Mouse (Mus musculus) forebrain, embryonic 12.5 days (tissue): ENCODE data around the gene Uap1. TPM values are rescaled to one million over a fixed set of nuclear protein-coding genes. Genes with fewer than 3 reads are reported as not detected.

ENCODE experiments used
- ATAC-seq: fragments of 200-750 bp; cut with Nextera tagmentation; 2 replicates; pipeline ENCODE4 v1.8.0; 2017; ENCODE audit warnings: moderate TSS enrichment; ENCODE audit not compliant: low FRiP score
- H3K27ac ChIP-seq: fragments of 300-500 bp; sonication (generic); 2 replicates; pipeline ENCODE4 v1.5.1; 2016; ENCODE audit warnings: mild to moderate bottlenecking
- H3K27me3 ChIP-seq: fragments of 300-500 bp; sonication (generic); 2 replicates; pipeline ENCODE4 v1.6.1; 2016; ENCODE audit warnings: mild to moderate bottlenecking
- H3K36me3 ChIP-seq: fragments of 300-500 bp; sonication (generic); replicated peaks from 2 replicates; pipeline ENCODE4 v1.6.1; 2016; ENCODE audit warnings: mild to moderate bottlenecking
- H3K4me1 ChIP-seq: fragments of 300-500 bp; sonication (generic); 2 replicates; pipeline ENCODE4 v1.6.1; 2016
- H3K4me2 ChIP-seq: fragments of 300-500 bp; sonication (generic); 2 replicates; pipeline ENCODE4 v1.6.1; 2016; ENCODE audit warnings: mild to moderate bottlenecking, moderate library complexity
- H3K4me3 ChIP-seq: fragments of 300-500 bp; sonication (generic); replicated peaks from 2 replicates; pipeline ENCODE4 v1.5.1; 2016; ENCODE audit warnings: mild to moderate bottlenecking
- H3K9ac ChIP-seq: fragments of 300-500 bp; sonication (generic); 2 replicates; pipeline ENCODE4 v1.6.1; 2016; ENCODE audit warnings: mild to moderate bottlenecking
- H3K9me3 ChIP-seq: fragments of 300-500 bp; sonication (generic); 2 replicates; pipeline ENCODE4 v1.6.1; 2016
- WGBS: fragments of 180-500 bp; shearing (Covaris S2); methylation state at CpG from one replicate; pipeline ENCODE4 v1.1.7; 2016; 5-methylcytosine and 5-hydroxymethylcytosine counted together
- polyA plus RNA-seq: library from polyadenylated mRNA; unstranded; fragments of >200 nt; fragmentation: Nextera tagmentation; extraction: Ambion mirVana; gene quantifications from 2 replicates; pipeline ENCODE4 v1.2.1, GENCODE M21; 2016

Uap1 gene
- polyA plus RNA-seq, 1 experiment from 2014 or later, result 60.5 TPM

GRCm38 (mm10) chr1:170161852-170162251 lies 12.9 kb downstream of the Uap1 start:
- ATAC-seq, result no peak
- Histone ChIP-seq H3K9ac (no peak overlapping the region), H3K4me3 (no peak overlapping the region), H3K27me3 (no peaks in the 10 kb centered on the region), H3K9me3 (no peaks in the 10 kb centered on the region), H3K27ac (no peak overlapping the region), H3K36me3 (peaks cover 28% of the 10 kb centered on the region), H3K4me2 (no peak overlapping the region), H3K4me1 (no peaks in the 10 kb centered on the region)
- 90% methylated on average over 6 of the region's 6 CpGs for WGBS

- WGBS, result 68% methylated on average over 3 of the region's 3 CpGs
- Histone ChIP-seq H3K9ac (no peak overlapping the region), H3K36me3 (peaks cover 18% of the 10 kb centered on the region)
These were observed 14.3 kb downstream of the Uap1 start for GRCm38 (mm10) chr1:170160397-170160938.

GRCm38 (mm10) chr1:170159707-170160106 lies 15.1 kb downstream of the Uap1 start:
- Histone ChIP-seq H3K4me1 (no peaks in the 10 kb centered on the region), H3K36me3 (peaks cover 18% of the 10 kb centered on the region), H3K4me2 (no peak overlapping the region), H3K27ac (no peak overlapping the region), H3K27me3 (no peaks in the 10 kb centered on the region), H3K9ac (no peak overlapping the region), H3K9me3 (no peaks in the 10 kb centered on the region), H3K4me3 (no peak overlapping the region)
- no peak for ATAC-seq
- 93% methylated on average over 2 of the region's 2 CpGs for WGBS

More at GRCm38 (mm10) chr1:170160397-170160938, 14.3 kb downstream of the Uap1 start:
- H3K4me2 ChIP-seq, result no peak overlapping the region
- no peaks in the 10 kb centered on the region for H3K27me3 ChIP-seq
- no peak for ATAC-seq
- no peaks in the 10 kb centered on the region for H3K4me1 ChIP-seq
- no peak overlapping the region for H3K27ac ChIP-seq
- no peak overlapping the region for H3K4me3 ChIP-seq
- H3K9me3 ChIP-seq, result no peaks in the 10 kb centered on the region

GRCm38 (mm10) chr1:170155761-170156160 lies 19.0 kb downstream of the Uap1 start:
- no peak overlapping the region for H3K9ac ChIP-seq
- H3K4me1 ChIP-seq, result no peaks in the 10 kb centered on the region
- H3K4me3 ChIP-seq, result no peak overlapping the region
- WGBS, result 91% methylated on average over 5 of the region's 5 CpGs
- ATAC-seq, result no peak
- no peak overlapping the region for H3K4me2 ChIP-seq
- H3K27me3 ChIP-seq, result no peaks in the 10 kb centered on the region
- no peaks in the 10 kb centered on the region for H3K9me3 ChIP-seq
- H3K27ac ChIP-seq, result no peak overlapping the region
- H3K36me3 ChIP-seq, result peaks cover 15% of the 10 kb centered on the region

- 76% methylated on average over 2 of the region's 2 CpGs for whole genome bisulfite sequencing
- Histone ChIP-seq H3K4me3 (no peak overlapping the region), H3K9ac (no peak overlapping the region), H3K27ac (no peak overlapping the region), H3K36me3 (peaks cover 15% of the 10 kb centered on the region), H3K27me3 (no peaks in the 10 kb centered on the region), H3K4me1 (no peaks in the 10 kb centered on the region), H3K4me2 (no peak overlapping the region), H3K9me3 (no peaks in the 10 kb centered on the region)
- ATAC-seq, result no peak
These were observed 19.5 kb downstream of the Uap1 start for GRCm38 (mm10) chr1:170155298-170155697.

GRCm38 (mm10) chr1:170153986-170154385 lies 20.8 kb downstream of the Uap1 start:
- no peak overlapping the region for H3K4me2 ChIP-seq
- no peaks in the 10 kb centered on the region for H3K9me3 ChIP-seq
- no peak overlapping the region for H3K9ac ChIP-seq
- H3K27me3 ChIP-seq, result no peaks in the 10 kb centered on the region
- H3K27ac ChIP-seq, result no peak overlapping the region
- WGBS, result 69% methylated on average over 8 of the region's 8 CpGs
- no peak overlapping the region for H3K4me3 ChIP-seq
- H3K4me1 ChIP-seq, result no peaks in the 10 kb centered on the region
- peaks cover 19% of the 10 kb centered on the region for H3K36me3 ChIP-seq
- ATAC-seq, result no peak

- H3K27ac ChIP-seq, result no peak overlapping the region
- peaks cover 18% of the 10 kb centered on the region for H3K36me3 ChIP-seq
- H3K4me1 ChIP-seq, result no peaks in the 10 kb centered on the region
- no peak for ATAC-seq
- H3K9me3 ChIP-seq, result no peaks in the 10 kb centered on the region
- H3K4me2 ChIP-seq, result no peak overlapping the region
- WGBS, result 87% methylated on average over 2 of the region's 2 CpGs
- no peak overlapping the region for H3K9ac ChIP-seq
- H3K4me3 ChIP-seq, result no peak overlapping the region
- no peaks in the 10 kb centered on the region for H3K27me3 ChIP-seq
These were observed 22.2 kb downstream of the Uap1 start for GRCm38 (mm10) chr1:170152552-170152951.

GRCm38 (mm10) chr1:170150870-170151269 lies 23.9 kb downstream of the Uap1 start:
- no peak for ATAC-seq
- Histone ChIP-seq H3K4me3 (no peak overlapping the region), H3K36me3 (peaks cover 19% of the 10 kb centered on the region), H3K9me3 (no peaks in the 10 kb centered on the region), H3K4me2 (no peak overlapping the region), H3K9ac (no peak overlapping the region), H3K27me3 (no peaks in the 10 kb centered on the region), H3K27ac (no peak overlapping the region), H3K4me1 (no peaks in the 10 kb centered on the region)
- 81% methylated on average over 6 of the region's 6 CpGs for WGBS

- H3K9me3 ChIP-seq, result no peaks in the 10 kb centered on the region
- H3K4me3 ChIP-seq, result no peak overlapping the region
- H3K27me3 ChIP-seq, result no peaks in the 10 kb centered on the region
- no peak overlapping the region for H3K27ac ChIP-seq
- ATAC-seq, result no peak
- no peaks in the 10 kb centered on the region for H3K4me1 ChIP-seq
- H3K36me3 ChIP-seq, result peaks cover 14% of the 10 kb centered on the region
- H3K9ac ChIP-seq, result no peak overlapping the region
- 92% methylated on average over 4 of the region's 4 CpGs for WGBS
- H3K4me2 ChIP-seq, result no peak overlapping the region
These were observed 25.0 kb downstream of the Uap1 start for GRCm38 (mm10) chr1:170149756-170150155.

- H3K36me3 ChIP-seq, result peaks cover 14% of the 10 kb centered on the region
- H3K27ac ChIP-seq, result no peak overlapping the region
- no peak for ATAC-seq
- H3K4me2 ChIP-seq, result no peak overlapping the region
- H3K27me3 ChIP-seq, result no peaks in the 10 kb centered on the region
- no peak overlapping the region for H3K9ac ChIP-seq
- 90% methylated on average over 6 of the region's 6 CpGs for WGBS
- H3K9me3 ChIP-seq, result no peaks in the 10 kb centered on the region
- no peak overlapping the region for H3K4me3 ChIP-seq
- H3K4me1 ChIP-seq, result no peaks in the 10 kb centered on the region
These were observed 26.2 kb downstream of the Uap1 start for GRCm38 (mm10) chr1:170148536-170148935.

GRCm38 (mm10) chr1:170147651-170148448 lies 26.9 kb downstream of the Uap1 start:
- Histone ChIP-seq H3K4me3 (no peak overlapping the region), H3K9me3 (no peaks in the 10 kb centered on the region), H3K4me1 (no peaks in the 10 kb centered on the region), H3K27me3 (no peaks in the 10 kb centered on the region), H3K4me2 (no peak overlapping the region), H3K36me3 (peaks cover 19% of the 10 kb centered on the region), H3K9ac (no peak overlapping the region), H3K27ac (no peak overlapping the region)
- ATAC-seq, result no peak
- 90% methylated on average over 9 of the region's 9 CpGs for WGBS

- H3K9ac ChIP-seq, result no peak overlapping the region
- 94% methylated on average over 4 of the region's 4 CpGs for WGBS
- H3K36me3 ChIP-seq, result peaks cover 26% of the 10 kb centered on the region
- no peak overlapping the region for H3K27ac ChIP-seq
- H3K4me3 ChIP-seq, result no peak overlapping the region
- H3K4me1 ChIP-seq, result no peaks in the 10 kb centered on the region
- H3K4me2 ChIP-seq, result no peak overlapping the region
- H3K9me3 ChIP-seq, result no peaks in the 10 kb centered on the region
- ATAC-seq, result no peak
- H3K27me3 ChIP-seq, result no peaks in the 10 kb centered on the region
These were observed 29.2 kb downstream of the Uap1 start for GRCm38 (mm10) chr1:170145606-170146005.
